Mouse (Mus musculus): ENCODE measurements at regions not wholly inside any gene's neighbourhood (a gene's known extent, or its start where the extent isn't known, plus 50 kb on each side); places are given as distances from the start of the nearest gene placed in this dataset.
A peak's percentile ranks its signal among the peaks of the same experiment; 100 is the strongest.

DNA sequence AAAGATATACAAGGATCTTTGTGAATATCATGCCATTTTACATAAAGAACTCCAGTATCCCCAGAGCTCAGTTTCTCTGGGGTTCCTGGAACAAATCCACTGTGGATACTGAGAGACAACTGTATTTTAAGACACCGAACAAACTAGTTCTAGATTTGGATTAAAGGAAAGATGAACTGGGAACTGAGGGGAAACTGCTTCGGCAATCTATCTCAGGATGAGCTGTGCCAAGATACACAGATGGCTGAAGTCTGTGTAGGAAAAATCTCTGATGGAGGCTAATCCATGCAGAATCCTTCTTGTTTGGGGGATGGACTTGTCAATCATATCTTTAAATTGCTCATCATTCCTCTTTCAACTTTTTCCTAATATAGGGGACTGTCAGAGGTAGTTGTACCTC lies 920.5 kb downstream of the Slc4a3 start:
- Histone ChIP-seq H3K27me3 (no peaks in the 10 kb centered on the region), H3K4me1 (no peaks in the 10 kb centered on the region), H3K4me2 (replicated peaks) (no peak overlapping the region), H3K36me3 (no peaks in the 10 kb centered on the region), H3K9ac (no peak overlapping the region), H3K4me3 (replicated peaks) (no peak overlapping the region), H3K9me3 (replicated peaks) (no peaks in the 10 kb centered on the region), H3K27ac (replicated peaks) (no peak overlapping the region)
- 59% methylated on average over 2 of the region's 2 CpGs for WGBS
- ATAC-seq (ENCODE audit: insufficient number of reproducible peaks, low FRiP score, low TSS enrichment, low read depth) = no peak

DNA sequence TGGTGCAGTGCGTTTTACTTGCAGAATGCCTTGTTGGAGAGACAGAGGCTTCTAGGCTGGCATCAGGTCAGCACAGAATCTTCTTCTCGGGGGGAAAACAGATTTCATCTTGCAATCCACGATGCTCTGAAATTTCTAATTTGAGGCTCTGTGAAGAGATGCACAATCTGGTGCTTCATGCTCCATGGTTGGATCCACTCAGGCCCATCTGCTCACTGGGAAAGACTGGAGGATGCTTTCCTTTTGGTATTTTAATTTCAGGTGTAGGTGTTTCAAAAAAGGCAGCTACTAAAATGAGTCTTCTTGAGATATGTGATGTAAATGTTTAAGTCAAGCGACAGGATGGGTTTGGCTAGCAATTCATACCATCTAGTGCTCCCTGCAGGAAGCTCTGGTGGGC lies 938.1 kb downstream of the Slc4a3 start:
- Histone ChIP-seq H3K27me3 (no peaks in the 10 kb centered on the region), H3K4me1 (no peaks in the 10 kb centered on the region), H3K4me2 (replicated peaks) (no peak overlapping the region), H3K4me3 (replicated peaks) (no peak overlapping the region), H3K9me3 (replicated peaks) (no peaks in the 10 kb centered on the region), H3K36me3 (no peaks in the 10 kb centered on the region), H3K27ac (replicated peaks) (no peak overlapping the region), H3K9ac (no peak overlapping the region)
- 66% methylated on average over 4 of the region's 4 CpGs for WGBS
- no peak for ATAC-seq (ENCODE audit: insufficient number of reproducible peaks, low FRiP score, low TSS enrichment, low read depth)

DNA sequence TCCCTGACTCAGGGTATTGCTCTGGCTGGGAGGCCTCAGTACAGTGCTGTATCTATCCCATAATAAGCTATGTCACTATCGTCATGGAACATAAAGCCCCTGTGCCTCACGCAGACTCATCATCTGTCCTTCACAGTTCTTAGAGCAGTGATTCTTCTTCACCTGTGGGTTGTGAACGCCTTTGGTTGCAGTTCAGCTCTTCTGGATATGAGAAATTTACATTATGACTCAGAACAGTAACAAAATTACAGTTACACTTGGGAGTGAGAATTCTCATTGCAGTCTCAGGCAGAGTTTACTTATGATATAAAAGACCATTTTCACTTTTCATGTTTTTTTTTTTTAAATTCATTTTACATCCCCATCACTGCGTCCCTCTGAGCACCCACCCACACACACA lies 941.4 kb downstream of the Slc4a3 start:
- no peak for ATAC-seq (ENCODE audit: insufficient number of reproducible peaks, low FRiP score, low TSS enrichment, low read depth)
- Histone ChIP-seq H3K9ac (no peak overlapping the region), H3K36me3 (no peaks in the 10 kb centered on the region), H3K4me3 (replicated peaks) (no peak overlapping the region), H3K4me1 (peaks cover 10% of the 10 kb centered on the region), H3K9me3 (replicated peaks) (no peaks in the 10 kb centered on the region), H3K27me3 (no peaks in the 10 kb centered on the region), H3K4me2 (replicated peaks) (no peak overlapping the region), H3K27ac (replicated peaks) (no peak overlapping the region)
- WGBS = 89% methylated on average over 4 of the region's 4 CpGs

DNA sequence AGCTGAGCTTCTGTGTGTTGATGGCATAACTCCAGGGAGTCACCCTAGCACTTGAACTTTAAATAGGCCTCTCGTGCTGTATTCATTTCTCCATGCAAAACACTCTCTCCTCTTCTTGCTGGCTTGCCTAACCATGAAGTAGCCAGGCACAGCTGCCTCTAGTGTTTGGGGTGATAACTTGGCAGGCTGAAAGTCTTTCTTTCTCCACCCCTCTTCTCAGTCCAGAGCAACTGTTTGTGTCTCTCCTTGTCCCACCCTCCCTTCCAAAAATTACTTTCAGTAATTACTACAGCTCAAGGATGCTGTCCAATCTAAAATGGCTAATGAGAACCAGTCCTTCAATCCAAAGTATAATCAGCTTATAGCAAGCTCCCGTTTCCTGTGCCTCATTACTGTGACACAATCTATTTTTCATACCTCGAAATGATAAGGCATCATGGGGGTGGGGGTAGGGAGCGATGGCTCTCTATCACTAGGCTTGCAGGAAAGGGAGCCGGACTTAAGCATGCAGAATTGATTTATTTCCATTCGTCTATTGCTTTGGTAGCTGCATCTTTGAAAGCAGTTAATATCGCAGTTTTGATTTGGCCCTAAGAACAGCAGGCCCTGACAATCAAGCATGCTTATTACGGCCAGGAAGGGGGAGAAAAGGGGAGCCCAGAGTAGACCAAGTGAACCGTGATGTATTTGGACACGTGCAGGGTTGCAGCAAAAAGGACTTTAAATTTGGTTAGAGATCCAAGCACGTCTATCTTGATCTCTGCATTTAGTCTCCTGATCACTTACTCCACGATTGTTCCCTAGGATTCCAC lies 943.8 kb downstream of the Slc4a3 start:
- WGBS = 32% methylated on average over 12 of the region's 12 CpGs

DNA sequence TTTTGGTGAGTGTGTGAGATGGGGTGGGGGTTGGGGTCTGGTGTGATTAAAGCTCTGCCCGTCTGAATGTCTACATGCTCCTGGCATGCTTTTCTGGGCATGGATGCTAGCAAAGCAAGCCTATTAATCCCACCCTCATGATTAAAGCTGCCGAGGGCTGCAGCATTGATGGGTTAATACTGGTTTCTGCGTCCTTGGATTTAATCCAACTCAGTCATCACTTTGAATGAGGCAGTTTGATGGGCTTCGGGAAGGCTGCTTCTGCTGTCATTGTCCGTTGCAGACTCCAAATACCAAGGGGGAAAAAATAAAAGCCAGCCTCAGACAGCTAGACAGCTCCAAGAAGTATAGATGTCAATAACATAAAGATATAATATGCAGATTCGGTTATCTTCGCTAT lies 944.7 kb downstream of the Slc4a3 start:
- ATAC-seq (ENCODE audit: insufficient number of reproducible peaks, low FRiP score, low TSS enrichment, low read depth) = no peak
- H3K27me3 ChIP-seq = no peaks in the 10 kb centered on the region
- H3K9me3 ChIP-seq (replicated peaks) = no peaks in the 10 kb centered on the region
- no peak overlapping the region for H3K9ac ChIP-seq
- no peak overlapping the region for H3K4me3 ChIP-seq (replicated peaks)
- peaks cover 10% of the 10 kb centered on the region for H3K4me1 ChIP-seq
- peak overlapping the region; percentile 2; the same call in 1 of the 2 replicates for H3K4me2 ChIP-seq (replicated peaks)
- 26% methylated on average over 7 of the region's 7 CpGs for WGBS
- H3K36me3 ChIP-seq = no peaks in the 10 kb centered on the region
- no peak overlapping the region for H3K27ac ChIP-seq (replicated peaks)

More for the DNA sequence above, 943.8 kb downstream of the Slc4a3 start:
- ATAC-seq (ENCODE audit: insufficient number of reproducible peaks, low FRiP score, low TSS enrichment, low read depth) = no peak
- H3K27ac ChIP-seq (replicated peaks) = no peak overlapping the region
- H3K36me3 ChIP-seq = no peaks in the 10 kb centered on the region
- peaks cover 10% of the 10 kb centered on the region for H3K4me1 ChIP-seq
- H3K27me3 ChIP-seq = no peaks in the 10 kb centered on the region
- no peak overlapping the region for H3K9ac ChIP-seq
- H3K4me2 ChIP-seq (replicated peaks) = no peak overlapping the region
- no peak overlapping the region for H3K4me3 ChIP-seq (replicated peaks)
- no peaks in the 10 kb centered on the region for H3K9me3 ChIP-seq (replicated peaks)

DNA sequence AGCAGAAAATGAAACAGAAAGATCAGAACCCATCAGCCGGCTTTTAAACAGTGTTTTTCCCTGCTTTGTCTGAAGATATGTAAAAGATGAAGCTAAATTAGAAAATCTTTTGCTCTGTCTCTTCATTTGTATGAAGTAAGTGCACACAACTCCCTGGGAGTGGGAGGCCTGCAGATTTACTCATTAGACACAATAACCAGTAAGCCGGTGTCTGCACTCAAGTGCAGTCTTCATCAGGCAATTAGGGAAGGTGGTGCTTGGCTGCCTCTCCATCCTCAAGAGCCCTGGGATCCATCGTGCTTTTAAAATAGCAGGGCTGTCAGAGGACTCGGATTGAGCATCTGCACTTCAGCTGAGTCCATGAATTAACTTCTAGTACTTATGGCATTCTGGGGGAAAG lies 945.1 kb downstream of the Slc4a3 start:
- 33% methylated on average over 4 of the region's 4 CpGs for WGBS
- Histone ChIP-seq H3K9ac (no peak overlapping the region), H3K27me3 (no peaks in the 10 kb centered on the region), H3K4me2 (replicated peaks) (0 out of 2 replicates have a peak overlapping the region, but pooled peaks have one; percentile 2), H3K4me3 (replicated peaks) (no peak overlapping the region), H3K9me3 (replicated peaks) (no peaks in the 10 kb centered on the region), H3K36me3 (no peaks in the 10 kb centered on the region), H3K4me1 (peaks cover 10% of the 10 kb centered on the region), H3K27ac (replicated peaks) (no peak overlapping the region)
- ATAC-seq (ENCODE audit: insufficient number of reproducible peaks, low FRiP score, low TSS enrichment, low read depth) = no peak

DNA sequence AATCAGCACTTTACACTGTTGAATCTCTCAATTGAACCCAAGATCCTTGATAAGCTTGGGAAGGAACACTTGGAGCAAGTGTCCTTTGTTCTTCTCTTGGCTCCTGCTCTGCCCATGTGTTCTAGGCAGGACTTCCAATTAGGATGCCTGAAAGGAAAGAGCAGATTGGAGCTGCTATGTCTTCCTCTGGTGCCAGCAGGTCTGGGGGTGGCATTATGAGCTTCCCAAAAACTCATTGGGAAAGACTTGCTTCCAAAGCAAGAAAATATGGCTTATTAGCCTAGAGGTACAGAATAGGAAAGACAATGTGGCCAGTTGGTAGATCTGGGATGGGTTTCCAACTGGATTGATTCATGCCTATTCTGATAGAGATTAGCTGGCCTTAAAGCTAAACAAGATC lies 959.1 kb downstream of the Slc4a3 start:
- Histone ChIP-seq H3K27ac (replicated peaks) (no peak overlapping the region), H3K9me3 (replicated peaks) (no peaks in the 10 kb centered on the region), H3K4me2 (replicated peaks) (no peak overlapping the region), H3K4me3 (replicated peaks) (no peak overlapping the region), H3K27me3 (no peaks in the 10 kb centered on the region), H3K36me3 (no peaks in the 10 kb centered on the region), H3K9ac (no peak overlapping the region), H3K4me1 (no peaks in the 10 kb centered on the region)
- ATAC-seq (ENCODE audit: insufficient number of reproducible peaks, low FRiP score, low TSS enrichment, low read depth) = no peak

DNA sequence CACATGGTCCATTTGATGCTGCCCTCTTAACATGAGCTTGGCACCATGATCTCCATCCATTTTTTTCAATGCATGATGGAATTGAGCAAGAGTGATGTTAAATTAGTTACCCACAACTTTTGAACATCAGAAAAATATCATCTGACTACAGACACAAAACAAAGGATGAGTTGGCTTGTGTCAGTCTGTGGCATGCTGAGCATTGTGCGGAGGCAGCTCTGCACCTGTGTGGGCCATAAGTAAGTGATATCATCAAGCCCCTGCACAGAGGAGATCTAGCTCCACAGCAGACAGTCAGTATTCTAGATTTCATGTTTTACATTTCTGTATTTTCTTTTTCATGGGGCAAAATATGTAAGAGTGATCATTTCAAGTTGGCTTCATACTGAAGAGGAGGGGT lies 962.8 kb downstream of the Slc4a3 start:
- no peak for ATAC-seq (ENCODE audit: insufficient number of reproducible peaks, low FRiP score, low TSS enrichment, low read depth)
- no peak overlapping the region for H3K9ac ChIP-seq
- no peaks in the 10 kb centered on the region for H3K4me1 ChIP-seq
- no peaks in the 10 kb centered on the region for H3K36me3 ChIP-seq
- no peak overlapping the region for H3K4me3 ChIP-seq (replicated peaks)
- no peak overlapping the region for H3K4me2 ChIP-seq (replicated peaks)
- 90% methylated on average over 1 of the region's 1 CpGs for WGBS
- no peaks in the 10 kb centered on the region for H3K9me3 ChIP-seq (replicated peaks)
- H3K27me3 ChIP-seq = no peaks in the 10 kb centered on the region
- H3K27ac ChIP-seq (replicated peaks) = no peak overlapping the region

DNA sequence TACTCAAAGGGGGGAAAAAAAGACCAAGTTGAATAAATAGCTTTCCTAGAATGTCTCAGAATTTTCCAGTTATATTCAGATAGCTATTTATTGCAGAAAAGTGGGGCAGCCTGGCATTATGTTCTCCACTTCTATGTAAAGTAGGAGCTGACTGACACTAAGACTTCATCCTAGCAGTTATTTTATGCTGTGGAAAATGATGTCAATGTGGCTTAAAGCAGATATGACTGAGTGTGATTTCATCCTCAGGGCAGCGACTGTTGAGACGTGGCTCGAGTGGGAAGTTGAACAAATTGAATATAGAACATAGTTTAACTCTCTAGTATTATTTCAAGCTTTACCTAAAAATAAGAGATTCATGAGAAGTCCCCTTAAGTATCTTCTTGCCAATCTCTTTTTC lies 963.4 kb downstream of the Slc4a3 start:
- Histone ChIP-seq H3K4me3 (replicated peaks) (no peak overlapping the region), H3K36me3 (no peaks in the 10 kb centered on the region), H3K27me3 (no peaks in the 10 kb centered on the region), H3K4me1 (no peaks in the 10 kb centered on the region), H3K4me2 (replicated peaks) (no peak overlapping the region), H3K9me3 (replicated peaks) (no peaks in the 10 kb centered on the region), H3K27ac (replicated peaks) (no peak overlapping the region), H3K9ac (no peak overlapping the region)
- no peak for ATAC-seq (ENCODE audit: insufficient number of reproducible peaks, low FRiP score, low TSS enrichment, low read depth)
- 76% methylated on average over 3 of the region's 3 CpGs for WGBS

DNA sequence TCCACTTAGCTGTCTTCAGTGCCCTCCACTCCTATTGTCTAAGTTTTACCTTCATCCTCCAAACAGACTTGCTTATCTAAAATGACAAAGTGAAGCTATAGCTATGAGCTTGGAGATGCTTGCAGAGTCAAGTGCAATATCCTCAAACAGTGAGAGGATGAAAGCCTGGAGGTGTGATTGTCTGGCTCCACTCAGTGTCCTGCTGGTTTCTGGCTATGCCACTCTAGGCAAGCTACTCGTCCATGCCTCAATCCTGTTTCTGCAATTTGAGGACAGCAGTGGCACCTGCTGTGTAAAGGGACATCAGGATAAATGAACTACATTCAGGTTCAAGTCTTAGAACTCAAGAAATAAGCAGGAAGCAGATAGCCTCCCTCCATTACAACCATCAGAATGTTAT lies 966.1 kb downstream of the Slc4a3 start:
- WGBS = 67% methylated on average over 1 of the region's 1 CpGs
- no peaks in the 10 kb centered on the region for H3K36me3 ChIP-seq
- H3K9ac ChIP-seq = no peak overlapping the region
- no peak overlapping the region for H3K4me2 ChIP-seq (replicated peaks)
- H3K27ac ChIP-seq (replicated peaks) = no peak overlapping the region
- no peaks in the 10 kb centered on the region for H3K9me3 ChIP-seq (replicated peaks)
- H3K4me3 ChIP-seq (replicated peaks) = no peak overlapping the region
- ATAC-seq (ENCODE audit: insufficient number of reproducible peaks, low FRiP score, low TSS enrichment, low read depth) = no peak
- H3K27me3 ChIP-seq = no peaks in the 10 kb centered on the region
- no peaks in the 10 kb centered on the region for H3K4me1 ChIP-seq

DNA sequence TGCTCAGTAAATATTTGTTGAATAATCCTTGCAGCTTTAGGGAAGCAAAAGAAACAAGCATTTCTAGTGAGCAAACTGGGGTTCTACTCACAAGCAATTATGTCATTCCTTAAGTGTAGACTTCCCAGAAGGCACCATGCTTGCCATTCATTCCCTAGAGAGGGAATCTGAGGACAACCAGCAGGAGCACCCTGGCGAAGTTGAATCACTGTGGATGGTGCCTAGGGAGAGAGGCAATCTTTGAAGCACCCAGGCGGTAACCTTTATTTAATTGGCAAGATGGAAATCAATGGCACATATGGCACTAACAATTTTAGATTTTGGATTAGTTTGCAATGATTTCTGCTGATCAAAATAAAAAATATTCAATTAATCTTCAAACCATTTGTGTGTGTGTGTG lies 967.4 kb downstream of the Slc4a3 start:
- WGBS = 80% methylated on average over 2 of the region's 2 CpGs
- Histone ChIP-seq H3K9ac (no peak overlapping the region), H3K27ac (replicated peaks) (no peak overlapping the region), H3K4me3 (replicated peaks) (no peak overlapping the region), H3K36me3 (no peaks in the 10 kb centered on the region), H3K27me3 (no peaks in the 10 kb centered on the region), H3K4me2 (replicated peaks) (no peak overlapping the region), H3K9me3 (replicated peaks) (no peaks in the 10 kb centered on the region), H3K4me1 (no peaks in the 10 kb centered on the region)
- no peak for ATAC-seq (ENCODE audit: insufficient number of reproducible peaks, low FRiP score, low TSS enrichment, low read depth)

DNA sequence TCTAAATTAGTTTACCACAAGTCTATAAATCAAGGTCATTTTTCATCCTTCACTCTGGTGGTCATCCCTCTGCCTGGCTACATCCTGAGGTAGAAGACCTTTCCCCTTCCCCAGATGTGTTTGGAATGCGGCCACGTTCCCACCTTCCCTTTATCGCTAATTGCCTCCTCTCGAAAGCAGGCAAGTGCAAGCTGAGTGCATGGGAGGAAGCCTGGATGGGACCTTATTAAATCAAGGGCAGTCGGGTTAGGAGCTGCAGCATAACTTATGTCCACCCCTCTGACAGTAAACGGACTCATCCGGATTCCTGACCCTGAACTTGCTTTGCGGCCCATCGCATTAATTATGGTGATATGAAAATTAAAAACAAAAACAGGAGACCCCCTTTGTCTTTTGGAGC lies 983.5 kb downstream of the Slc4a3 start:
- Histone ChIP-seq H3K4me1 (no peaks in the 10 kb centered on the region), H3K4me3 (replicated peaks) (no peak overlapping the region), H3K27ac (replicated peaks) (no peak overlapping the region), H3K9ac (no peak overlapping the region), H3K4me2 (replicated peaks) (no peak overlapping the region), H3K9me3 (replicated peaks) (no peaks in the 10 kb centered on the region), H3K27me3 (no peaks in the 10 kb centered on the region), H3K36me3 (no peaks in the 10 kb centered on the region)
- ATAC-seq (ENCODE audit: insufficient number of reproducible peaks, low FRiP score, low TSS enrichment, low read depth) = no peak
- 78% methylated on average over 9 of the region's 9 CpGs for WGBS
